Mouse (Mus musculus): ENCODE measurements at regions not wholly inside any gene's neighbourhood (a gene's known extent, or its start where the extent isn't known, plus 50 kb on each side); places are given as distances from the start of the nearest gene placed in this dataset.
"Not testable (repeated sequence)": the region's sequence is repeated elsewhere in the genome, so short reads cannot be mapped to it uniquely, and the experiment has no call there.

- H3K9ac ChIP-seq (ENCODE audit: low read length); ATAC-seq (replicated peaks; ENCODE audit: low FRiP score); H3K4me2 ChIP-seq (ENCODE audit: low read depth, low read length, severe bottlenecking); H3K36me3 ChIP-seq (ENCODE audit: control insufficient read depth, insufficient read depth, low read length); DNase-seq (ENCODE audit: low spot score); H3K9me3 ChIP-seq (ENCODE audit: control insufficient read depth, low read length); H3K27ac ChIP-seq (ENCODE audit: low read depth, low read length); H3K4me1 ChIP-seq (replicated peaks; ENCODE audit: control insufficient read depth, insufficient read depth, low read length); H3K27me3 ChIP-seq (ENCODE audit: control insufficient read depth, insufficient read depth, low read length); H3K4me3 ChIP-seq (ENCODE audit: low read depth, low read length): not testable (repeated sequence)
- WGBS, result 64% methylated on average over 1 of the region's 1 CpGs
Observed at GRCm38 (mm10) chr3:157423447-157423846, 110.5 kb upstream of the Zranb2 start.

- H3K9ac ChIP-seq (ENCODE audit: low read length), result no peak overlapping the region
- H3K27me3 ChIP-seq (ENCODE audit: control insufficient read depth, insufficient read depth, low read length), result no peaks in the 10 kb centered on the region
- WGBS, result 74% methylated on average over 3 of the region's 3 CpGs
- H3K4me3 ChIP-seq (ENCODE audit: low read depth, low read length), result no peak overlapping the region
- no peaks in the 10 kb centered on the region for H3K36me3 ChIP-seq (ENCODE audit: control insufficient read depth, insufficient read depth, low read length)
- no peaks in the 10 kb centered on the region for H3K4me1 ChIP-seq (replicated peaks; ENCODE audit: control insufficient read depth, insufficient read depth, low read length)
- no peak for ATAC-seq (replicated peaks; ENCODE audit: low FRiP score)
- H3K4me2 ChIP-seq (ENCODE audit: low read depth, low read length, severe bottlenecking), result no peak overlapping the region
- H3K27ac ChIP-seq (ENCODE audit: low read depth, low read length), result no peak overlapping the region
- H3K9me3 ChIP-seq (ENCODE audit: control insufficient read depth, low read length), result no peaks in the 10 kb centered on the region
- DNase-seq (ENCODE audit: low spot score), result no peak
Observed at GRCm38 (mm10) chr3:157426720-157427119, 107.2 kb upstream of the Zranb2 start.

GRCm38 (mm10) chr3:157449794-157450193 is 84.2 kb upstream of the Zranb2 start:
- no peaks in the 10 kb centered on the region for H3K9me3 ChIP-seq (ENCODE audit: control insufficient read depth, low read length)
- DNase-seq (ENCODE audit: low spot score), result no peak
- ATAC-seq (replicated peaks; ENCODE audit: low FRiP score), result peak; percentile 49; the same call in 1 of the 2 replicates
- no peak overlapping the region for H3K27ac ChIP-seq (ENCODE audit: low read depth, low read length)
- no peak overlapping the region for H3K4me3 ChIP-seq (ENCODE audit: low read depth, low read length)
- H3K4me2 ChIP-seq (ENCODE audit: low read depth, low read length, severe bottlenecking), result no peak overlapping the region
- no peaks in the 10 kb centered on the region for H3K36me3 ChIP-seq (ENCODE audit: control insufficient read depth, insufficient read depth, low read length)
- H3K4me1 ChIP-seq (replicated peaks; ENCODE audit: control insufficient read depth, insufficient read depth, low read length), result no peaks in the 10 kb centered on the region
- no peak overlapping the region for H3K9ac ChIP-seq (ENCODE audit: low read length)
- H3K27me3 ChIP-seq (ENCODE audit: control insufficient read depth, insufficient read depth, low read length), result no peaks in the 10 kb centered on the region

GRCm38 (mm10) chr3:157471600-157471999 is 62.4 kb upstream of the Zranb2 start:
- ATAC-seq (replicated peaks; ENCODE audit: low FRiP score) (no peak), DNase-seq (ENCODE audit: low spot score) (no peak)
- no peaks in the 10 kb centered on the region for H3K36me3 ChIP-seq (ENCODE audit: control insufficient read depth, insufficient read depth, low read length)
- no peak overlapping the region for H3K9ac ChIP-seq (ENCODE audit: low read length)
- H3K9me3 ChIP-seq (ENCODE audit: control insufficient read depth, low read length), result no peaks in the 10 kb centered on the region
- whole genome bisulfite sequencing, result 85% methylated on average over 2 of the region's 2 CpGs
- H3K4me3 ChIP-seq (ENCODE audit: low read depth, low read length), result no peak overlapping the region
- no peak overlapping the region for H3K27ac ChIP-seq (ENCODE audit: low read depth, low read length)
- no peaks in the 10 kb centered on the region for H3K27me3 ChIP-seq (ENCODE audit: control insufficient read depth, insufficient read depth, low read length)
- H3K4me1 ChIP-seq (replicated peaks; ENCODE audit: control insufficient read depth, insufficient read depth, low read length), result no peaks in the 10 kb centered on the region
- no peak overlapping the region for H3K4me2 ChIP-seq (ENCODE audit: low read depth, low read length, severe bottlenecking)

- H3K4me2 ChIP-seq (ENCODE audit: low read depth, low read length, severe bottlenecking), result no peak overlapping the region
- H3K9me3 ChIP-seq (ENCODE audit: control insufficient read depth, low read length), result no peaks in the 10 kb centered on the region
- H3K4me3 ChIP-seq (ENCODE audit: low read depth, low read length), result no peak overlapping the region
- 87% methylated on average over 5 of the region's 5 CpGs for WGBS
- no peak overlapping the region for H3K9ac ChIP-seq (ENCODE audit: low read length)
- H3K27me3 ChIP-seq (ENCODE audit: control insufficient read depth, insufficient read depth, low read length), result no peaks in the 10 kb centered on the region
- no peak overlapping the region for H3K27ac ChIP-seq (ENCODE audit: low read depth, low read length)
- no peaks in the 10 kb centered on the region for H3K36me3 ChIP-seq (ENCODE audit: control insufficient read depth, insufficient read depth, low read length)
- ATAC-seq (replicated peaks; ENCODE audit: low FRiP score), result no peak
- no peaks in the 10 kb centered on the region for H3K4me1 ChIP-seq (replicated peaks; ENCODE audit: control insufficient read depth, insufficient read depth, low read length)
- DNase-seq (ENCODE audit: low spot score), result no peak
Observed at GRCm38 (mm10) chr3:157472674-157473073, 61.3 kb upstream of the Zranb2 start.

- no peak for ATAC-seq (replicated peaks; ENCODE audit: low FRiP score)
- 69% methylated on average over 2 of the region's 2 CpGs for WGBS
Observed at GRCm38 (mm10) chr3:157477731-157478130, 56.2 kb upstream of the Zranb2 start.

More at GRCm38 (mm10) chr3:157477731-157478130, 56.2 kb upstream of the Zranb2 start:
- H3K9ac ChIP-seq (ENCODE audit: low read length), result no peak overlapping the region
- no peak for DNase-seq (ENCODE audit: low spot score)
- no peak overlapping the region for H3K4me3 ChIP-seq (ENCODE audit: low read depth, low read length)
- H3K27ac ChIP-seq (ENCODE audit: low read depth, low read length), result no peak overlapping the region
- H3K27me3 ChIP-seq (ENCODE audit: control insufficient read depth, insufficient read depth, low read length), result no peaks in the 10 kb centered on the region
- H3K36me3 ChIP-seq (ENCODE audit: control insufficient read depth, insufficient read depth, low read length), result no peaks in the 10 kb centered on the region
- H3K4me1 ChIP-seq (replicated peaks; ENCODE audit: control insufficient read depth, insufficient read depth, low read length), result no peaks in the 10 kb centered on the region
- H3K4me2 ChIP-seq (ENCODE audit: low read depth, low read length, severe bottlenecking), result no peak overlapping the region
- no peaks in the 10 kb centered on the region for H3K9me3 ChIP-seq (ENCODE audit: control insufficient read depth, low read length)
